Mouse (Mus musculus): ENCODE data around the gene Eef1akmt4.

GRCm38 (mm10) chr16:20611357-20612227 is at the start of gene Eef1akmt4, which contains the start of the genes Gm49333 and Alg3:
- no peak for TF ChIP-seq CTCF (IDR thresholded peaks at IDR 0.05; ENCODE audit: extremely low read depth, insufficient read depth, insufficient read length, insufficient replicate concordance)
- no peak; the same call in 1 of the 2 replicates for TF ChIP-seq POLR2A (IDR thresholded peaks at IDR 0.05; ENCODE audit: low read depth, low read length)
